Mouse (Mus musculus) liver, embryonic 14.5 days (tissue): ENCODE results near the gene Avpi1.

Experiments
- CTCF ChIP-seq: IDR thresholded peaks from 2 replicates; pipeline ENCODE4 v1.5.1; 2016; ENCODE audit warnings: antibody characterized with exemption, low read depth, control low read depth
- EP300 ChIP-seq: IDR thresholded peaks from 2 replicates; pipeline ENCODE4 v1.6.1; 2016; ENCODE audit warnings: antibody characterized with exemption, low read depth

- TF ChIP-seq CTCF: no peak
- peak; percentile 68 for TF ChIP-seq EP300
Measured at GRCm38 (mm10) chr19:42158246-42159017, 29.6 kb upstream of the Avpi1 start.
